Mouse (Mus musculus) NIH3T3 (cell line): ENCODE results near the gene Fxr2.
"Not testable (repeated sequence)": the region's sequence is repeated elsewhere in the genome, so short reads cannot be mapped to it uniquely, and the experiment has no call there.

Source experiments
- DNase-seq: peaks from one replicate; pipeline ENCODE4 v3.0.0-alpha.2; 2012; ENCODE audit warnings: low read depth

Gene Fxr2

GRCm38 (mm10) chr11:69684128-69684745 is 51.4 kb downstream of the Fxr2 start:
- no peak for DNase-seq

DNA sequence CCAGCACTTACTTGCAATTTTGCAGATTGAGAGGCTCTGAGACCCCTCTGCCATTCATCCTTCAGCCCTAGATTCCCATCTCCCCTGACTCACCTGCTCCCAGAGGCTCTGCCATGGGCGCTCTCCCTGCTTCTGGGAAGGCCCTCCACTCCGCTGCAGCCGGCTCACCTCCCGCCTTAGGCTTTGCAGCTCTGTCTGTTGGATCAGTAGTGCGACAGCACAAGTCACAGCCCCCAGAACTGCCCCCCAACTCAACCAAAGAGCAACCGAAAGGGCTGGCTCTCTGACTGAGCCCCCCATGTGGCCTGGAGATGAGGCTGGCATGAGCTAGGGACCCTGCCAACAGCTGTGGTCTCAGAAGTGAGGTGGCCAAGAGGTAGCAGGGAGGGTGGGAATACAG is 52.1 kb downstream of the Fxr2 start:
- no peak for DNase-seq

GRCm38 (mm10) chr11:69685526-69686148 is 52.8 kb downstream of the Fxr2 start, which contains the start of gene Tnfsf13:
Gene Tnfsf13 (minus strand): TSS chr11:69685784.
- DNase-seq = peak; percentile 81

DNA sequence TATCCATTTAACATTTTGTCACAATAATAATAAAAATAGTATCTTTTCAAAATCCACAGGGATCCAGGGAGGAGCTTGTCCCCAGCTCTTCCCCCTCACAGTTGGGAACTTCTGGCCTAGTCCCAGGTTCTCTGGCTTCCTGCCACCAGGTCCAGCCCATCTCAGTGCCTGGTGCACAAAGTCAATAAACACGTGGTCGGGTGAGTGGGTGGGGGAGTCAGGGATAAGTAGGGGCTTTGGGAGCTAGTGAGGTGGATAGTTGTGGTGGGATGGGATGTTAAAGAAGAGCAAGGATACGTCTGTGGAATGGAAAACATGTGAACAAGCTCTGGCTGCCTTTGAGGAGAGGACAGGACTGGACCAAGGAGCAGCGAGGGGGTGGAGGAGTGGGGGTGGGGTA is 53.6 kb downstream of the Fxr2 start:
- DNase-seq = peak; percentile 68

DNA sequence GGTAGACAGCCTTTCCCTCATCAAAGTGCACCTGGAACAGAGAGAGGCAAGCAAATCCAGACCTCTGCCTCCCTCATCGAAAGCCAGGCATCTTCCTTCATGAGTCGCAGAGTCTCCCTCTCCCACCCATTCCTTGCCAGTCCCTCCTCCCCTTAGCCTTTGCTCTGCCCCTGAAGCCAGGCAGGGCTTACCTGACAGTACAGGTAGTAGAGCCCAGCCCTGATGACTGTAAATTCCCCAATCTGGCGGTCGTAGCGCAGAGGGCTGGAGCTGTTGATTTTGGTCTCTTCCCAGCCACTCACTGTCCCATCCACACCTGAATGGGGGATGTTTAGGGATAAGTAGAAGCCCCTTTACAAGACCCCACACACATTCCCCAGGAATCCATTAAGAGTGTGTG is 54.3 kb downstream of the Fxr2 start:
- no peak for DNase-seq

GRCm38 (mm10) chr11:69689891-69690290 is 57.1 kb downstream of the Fxr2 start:
- DNase-seq = no peak

- DNase-seq = no peak
Measured at GRCm38 (mm10) chr11:69692196-69692811, 59.5 kb downstream of the Fxr2 start.

DNA sequence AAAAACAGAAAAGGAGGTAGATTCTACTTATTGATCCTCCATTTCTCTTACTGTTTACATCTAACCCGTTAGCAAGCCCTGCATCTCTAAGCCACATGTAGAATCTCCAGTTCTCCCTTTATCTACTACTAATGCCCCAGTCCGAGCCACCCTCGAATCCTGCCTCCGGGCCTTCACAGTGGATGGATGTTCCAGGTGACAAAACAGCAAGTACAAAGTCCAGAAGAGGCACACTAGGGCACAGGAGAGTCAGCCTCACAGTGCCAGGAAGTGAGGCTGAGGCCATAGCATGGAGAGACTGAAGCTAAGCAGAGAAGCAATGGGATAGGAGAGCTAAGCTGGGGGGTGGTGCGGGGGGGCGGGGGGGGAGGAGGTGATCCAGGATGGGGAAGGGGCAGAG is 60.1 kb downstream of the Fxr2 start:
- DNase-seq = no peak

DNA sequence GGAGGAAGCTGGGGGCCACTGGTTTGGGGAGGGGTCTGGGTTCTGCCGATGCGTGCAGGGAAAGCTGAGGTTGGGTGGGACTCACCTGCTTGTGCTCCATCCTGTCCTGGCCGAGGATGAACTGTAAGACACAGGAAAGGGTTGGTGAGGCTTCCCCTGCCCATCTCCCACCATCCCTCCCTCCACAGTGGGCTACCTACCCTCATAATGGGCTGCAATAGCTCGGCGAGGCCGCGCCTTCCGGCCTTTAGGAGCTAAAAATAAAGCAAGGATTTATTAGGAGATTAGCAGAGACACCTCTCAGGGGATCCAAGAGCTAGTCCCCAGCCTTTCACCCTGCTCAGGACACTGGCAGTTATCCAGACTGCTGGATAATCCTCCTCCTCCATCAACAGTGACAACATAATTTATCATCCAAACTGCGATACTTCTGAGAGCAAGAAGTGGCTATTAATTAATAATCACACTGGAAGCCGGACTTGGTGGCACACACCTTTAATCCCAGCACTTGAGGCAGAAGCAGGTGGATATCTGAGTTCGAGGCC is 60.7 kb downstream of the Fxr2 start:
- no peak for DNase-seq

DNA sequence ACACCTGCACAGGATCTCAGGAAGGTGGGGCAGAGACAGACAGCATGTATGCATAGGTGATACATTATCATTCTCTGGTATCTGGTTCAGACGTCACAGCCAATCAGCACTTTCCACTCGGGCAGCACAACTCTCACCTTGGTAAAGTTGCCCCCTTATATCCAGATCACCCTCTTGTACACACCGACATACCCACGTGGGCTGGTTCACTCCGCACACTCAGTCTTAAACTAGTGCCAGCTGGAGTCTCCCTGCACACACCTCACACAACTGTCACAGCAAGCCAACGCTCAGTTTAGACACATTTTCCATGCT is 62.2 kb downstream of the Fxr2 start:
- DNase-seq = no peak

GRCm38 (mm10) chr11:69695361-69696181 is 62.8 kb downstream of the Fxr2 start, which contains the start of the genes Tnfsf12 and Tnfsfm13:
Gene Tnfsf12 (minus strand): TSS chr11:69695849.
Gene Tnfsfm13 (minus strand): TSS chr11:69696098.
- DNase-seq = peak; percentile 83

DNA sequence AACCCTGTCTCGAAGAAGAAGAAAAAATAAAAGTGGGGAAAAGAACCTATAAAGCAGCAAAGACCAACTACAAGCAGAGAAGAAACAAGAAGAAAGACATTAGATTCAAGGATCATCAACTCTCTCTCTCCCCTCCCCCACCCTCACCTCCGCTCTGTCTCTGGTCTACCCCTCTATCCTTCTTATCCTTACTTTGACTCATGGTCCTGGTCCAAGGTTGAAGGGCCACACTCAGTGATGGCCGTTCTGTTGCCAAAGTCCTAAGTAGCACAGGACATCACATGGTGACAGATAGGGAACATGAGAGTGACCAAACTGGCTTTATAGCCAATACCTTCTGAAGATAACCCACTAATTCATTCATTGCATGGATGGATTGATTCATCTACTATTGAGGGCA is 64.6 kb downstream of the Fxr2 start:
- no peak for DNase-seq

- DNase-seq = no peak
Measured at GRCm38 (mm10) chr11:69698574-69698973, 65.8 kb downstream of the Fxr2 start.

DNA sequence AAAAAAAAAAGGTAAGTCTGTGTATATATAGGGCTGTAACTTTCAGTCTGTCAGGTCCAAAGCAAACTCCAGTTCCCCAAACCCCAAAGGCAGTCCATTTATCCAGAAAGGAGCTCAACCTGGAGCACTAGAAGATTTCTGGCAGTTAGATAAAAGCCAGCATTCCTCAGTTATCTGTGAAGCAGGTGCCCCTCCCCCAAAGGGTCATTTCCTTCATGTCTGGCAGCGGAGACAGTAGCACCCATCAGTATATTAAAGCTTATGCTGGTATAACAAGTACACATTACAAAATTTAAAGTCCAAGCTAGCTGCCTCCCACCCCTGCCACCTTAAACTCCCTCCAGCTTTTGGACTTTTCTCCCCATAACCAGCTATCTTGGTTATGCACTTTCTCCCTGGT is 66.8 kb downstream of the Fxr2 start:
- no peak for DNase-seq

DNA sequence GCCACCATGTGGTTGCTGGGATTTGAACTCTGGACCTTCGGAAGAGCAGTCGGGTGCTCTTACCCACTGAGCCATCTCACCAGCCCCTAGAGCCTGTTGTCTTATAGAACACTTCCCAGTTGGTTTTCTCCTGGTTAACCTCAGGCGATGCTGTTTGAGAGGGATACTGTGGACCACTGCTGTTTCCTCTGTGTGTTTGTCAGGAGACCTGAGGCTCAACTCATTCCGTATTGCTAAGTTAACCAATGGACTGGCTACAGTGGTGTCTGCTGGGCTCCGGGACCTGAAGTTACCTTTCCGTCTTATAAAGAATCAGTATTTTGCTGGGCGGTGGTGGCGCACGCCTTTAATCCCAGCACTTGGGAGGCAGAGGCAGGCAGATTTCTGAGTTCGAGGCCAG is 70.1 kb downstream of the Fxr2 start:
- not testable (repeated sequence) for DNase-seq
